Mouse (Mus musculus): ENCODE data around the gene D630023F18Rik. TPM values are rescaled to one million over a fixed set of nuclear protein-coding genes. Genes with fewer than 3 reads are reported as not detected.

D630023F18Rik gene
- polyA plus RNA-seq, 1 experiment, result 4.7 TPM

DNA sequence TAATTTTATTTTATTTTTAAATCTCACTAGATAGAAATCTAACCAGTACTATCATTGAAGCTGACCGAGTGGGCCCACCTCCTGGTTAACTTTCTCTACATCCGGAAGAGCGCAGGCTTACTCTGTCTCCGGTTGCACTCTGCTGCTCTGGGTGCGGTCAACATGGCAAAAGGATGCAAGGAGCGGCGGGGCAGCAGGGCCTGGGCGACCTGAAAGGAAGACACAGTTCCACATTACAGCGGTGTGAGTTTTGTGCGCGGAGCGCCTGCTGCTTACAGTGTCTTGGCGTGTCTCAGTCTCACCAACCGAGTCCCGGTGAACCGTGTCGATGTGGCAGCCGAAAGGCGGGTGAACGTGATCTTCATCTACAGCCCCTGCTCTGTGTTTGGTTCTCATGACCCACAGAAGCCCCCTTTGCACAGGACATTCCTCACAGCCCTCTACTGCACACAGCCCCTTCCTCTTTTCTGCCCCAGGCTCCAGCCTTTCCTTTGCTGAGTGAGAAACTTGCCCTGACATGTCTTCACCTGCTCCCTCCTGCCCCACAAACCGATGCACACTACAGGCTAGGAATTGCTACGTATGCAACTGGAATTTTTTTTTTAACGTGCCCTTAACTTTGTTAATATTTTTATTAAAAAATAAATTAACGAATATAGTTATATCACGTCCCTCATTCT, 13.1 kb downstream of the D630023F18Rik start:
- no peak for DNase-seq (ENCODE audit: low spot score)

DNA sequence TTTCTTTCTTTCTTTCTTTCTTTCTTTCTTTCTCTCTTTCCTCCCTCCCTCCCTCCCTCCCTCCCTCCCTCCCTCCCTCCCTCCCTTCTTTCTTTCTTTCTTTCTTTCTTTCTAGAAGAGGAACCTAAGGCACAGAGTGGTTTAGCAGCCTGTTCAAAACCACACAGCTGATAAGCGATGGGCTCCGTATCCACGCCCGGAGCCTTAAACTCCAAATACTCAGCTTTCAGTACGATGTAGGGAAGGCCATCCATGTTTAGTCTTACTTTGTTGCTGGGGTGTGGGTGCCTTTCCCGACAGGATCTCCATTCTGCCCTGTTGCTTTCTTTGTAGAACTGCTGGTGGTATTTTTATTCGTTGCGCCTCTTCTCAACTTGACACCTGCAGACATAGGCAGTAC, 13.8 kb downstream of the D630023F18Rik start:
- DNase-seq (ENCODE audit: low spot score), result no peak

DNA sequence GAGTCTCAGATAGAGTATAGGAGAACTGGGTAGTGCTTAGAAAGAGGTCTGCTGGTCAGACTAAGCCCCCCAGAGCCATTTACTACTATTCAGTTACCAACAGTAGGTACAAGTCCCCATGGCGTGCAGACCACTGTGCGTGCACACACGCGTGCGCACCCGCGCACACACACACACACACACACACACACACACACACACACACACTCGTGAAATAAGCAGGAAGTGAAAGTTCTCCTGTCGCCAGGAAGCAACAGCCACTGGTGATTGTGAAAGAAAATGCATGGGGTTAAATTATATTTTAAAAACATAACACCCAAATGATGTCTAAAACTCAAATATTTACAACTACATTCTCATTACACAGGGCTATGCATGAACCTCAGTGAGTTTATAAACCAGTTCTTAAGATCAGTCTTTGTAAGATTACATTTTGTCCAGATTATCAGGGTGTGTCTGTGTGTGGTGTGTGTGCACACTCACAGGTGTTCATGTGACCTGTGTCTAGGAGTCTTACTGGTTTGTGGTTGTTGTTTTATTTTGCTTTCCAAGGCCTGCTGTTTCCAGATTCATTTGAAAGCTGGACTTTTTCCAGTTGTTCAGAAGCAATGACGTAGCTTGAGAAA, 15.2 kb downstream of the D630023F18Rik start:
- DNase-seq (ENCODE audit: low spot score), result no peak

DNA sequence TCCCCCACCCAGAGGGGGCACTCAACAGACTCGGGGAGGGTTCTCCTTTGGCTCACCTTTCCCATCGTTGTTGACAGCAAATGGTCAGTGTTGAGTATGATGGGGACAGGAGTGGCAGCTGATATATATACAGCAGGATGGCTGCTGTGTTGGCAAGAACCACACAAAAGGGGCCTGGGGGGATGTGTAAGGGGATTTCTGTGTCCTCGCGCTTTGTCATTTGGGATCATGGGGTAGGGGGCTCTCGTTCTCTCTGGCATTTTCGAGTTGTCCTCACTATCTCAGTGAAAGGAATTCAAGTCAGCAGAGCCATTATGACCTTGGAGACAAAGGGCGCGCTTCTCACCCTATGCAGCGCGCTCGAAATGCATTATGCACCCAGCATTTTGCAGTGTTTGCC, 19.7 kb downstream of the D630023F18Rik start, which contains the start of gene Cryga:
Gene Cryga (minus strand): TSS at position 101 of the 400 bp plus-strand sequence.
- no peak for DNase-seq (ENCODE audit: low spot score)

DNA sequence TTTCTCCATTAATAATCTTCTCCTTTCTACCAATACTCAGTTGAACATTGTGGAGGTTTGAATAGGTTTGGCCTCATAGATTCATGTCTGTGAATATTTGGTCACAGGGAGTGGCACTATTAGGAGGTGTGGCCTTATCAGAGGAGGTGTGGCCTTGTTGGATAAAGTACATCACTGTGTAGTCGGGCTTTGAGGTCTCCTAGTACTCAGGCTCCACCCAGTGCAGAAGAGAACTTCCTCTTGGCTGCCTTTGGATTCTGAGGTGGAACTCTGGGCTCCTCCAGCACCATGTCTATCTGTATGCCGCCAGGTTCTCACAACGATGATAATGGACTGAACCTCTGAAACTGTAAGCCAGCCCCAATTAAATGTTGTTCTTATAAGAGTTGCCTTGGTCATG, 26.1 kb downstream of the D630023F18Rik start:
- DNase-seq (ENCODE audit: low spot score), result no peak

DNA sequence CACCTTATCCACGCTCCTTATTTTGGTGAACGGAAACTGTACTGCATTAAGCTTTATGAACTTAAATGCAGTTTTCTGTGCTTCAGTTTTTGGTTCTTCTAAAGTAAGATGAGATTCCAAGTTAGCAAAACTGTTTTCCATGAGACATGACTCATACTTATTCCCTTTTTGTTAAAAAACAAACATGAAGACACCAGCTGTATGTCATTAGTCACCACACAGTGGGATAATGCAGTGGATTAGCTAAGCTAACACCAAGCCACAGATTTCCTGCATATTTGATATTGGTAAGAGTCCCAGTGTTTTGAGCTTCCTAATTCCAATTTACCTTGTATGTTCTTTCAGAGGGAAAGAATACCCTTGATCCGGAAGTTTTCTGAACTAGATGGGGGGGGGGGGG, 31.4 kb downstream of the D630023F18Rik start:
- DNase-seq (ENCODE audit: low spot score), result no peak

DNA sequence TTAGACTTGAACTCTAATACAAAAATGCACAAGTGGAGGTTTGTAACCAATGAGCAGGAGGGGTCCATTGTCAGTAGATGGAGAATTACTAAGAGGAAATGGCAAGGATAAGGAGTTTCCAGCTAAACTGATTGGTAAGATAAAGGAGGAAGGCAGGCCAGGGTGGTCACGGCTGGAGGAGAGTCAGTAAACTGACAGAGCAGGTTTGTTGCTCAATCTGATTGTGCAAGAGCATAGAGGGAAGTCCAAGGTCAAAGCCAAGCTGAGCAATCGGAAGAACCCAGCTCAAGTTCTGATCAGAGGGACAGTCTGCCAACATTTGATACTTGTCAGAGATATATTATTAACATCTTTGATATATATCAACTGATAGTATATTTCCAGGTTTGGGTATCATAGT, 32.6 kb downstream of the D630023F18Rik start:
- no peak for DNase-seq (ENCODE audit: low spot score)

DNA sequence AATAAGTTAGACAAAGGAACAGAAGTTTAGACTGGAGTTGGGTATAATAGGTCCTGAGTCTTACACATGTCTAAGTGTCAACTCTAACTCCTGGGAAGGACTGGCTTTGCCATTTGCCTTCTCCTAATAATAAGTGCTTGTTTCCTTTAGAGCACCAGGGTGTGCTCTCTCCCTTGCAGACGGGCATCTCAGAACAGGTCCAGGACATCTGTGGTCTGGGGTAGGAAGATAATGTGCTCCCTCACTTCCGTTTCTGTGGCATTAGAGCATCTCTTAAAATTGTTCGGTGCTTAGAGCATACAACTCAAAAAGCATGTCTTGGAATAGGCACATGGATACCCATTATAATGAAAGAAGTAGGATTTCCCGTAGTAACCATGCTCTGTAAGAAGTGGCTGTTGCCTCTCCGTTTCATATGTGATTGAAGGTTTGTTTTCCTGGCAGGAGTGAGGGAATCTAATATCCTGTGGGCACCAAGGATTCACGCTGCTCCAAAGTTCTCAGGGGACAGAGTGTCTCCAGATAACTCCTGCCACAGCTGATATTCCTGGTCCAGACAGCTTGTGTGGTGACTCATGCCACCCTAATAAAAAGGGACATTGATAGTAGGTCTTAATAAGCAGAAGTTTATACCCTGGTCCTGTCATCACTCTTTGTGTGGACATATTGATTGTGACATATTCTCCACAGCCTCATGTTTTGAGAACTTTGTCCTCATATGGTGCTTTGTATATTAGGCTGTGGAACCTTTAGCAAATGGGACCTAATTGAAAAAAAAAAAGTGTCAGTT, 34.3 kb downstream of the D630023F18Rik start:
- DNase-seq (ENCODE audit: low spot score), result no peak

DNA sequence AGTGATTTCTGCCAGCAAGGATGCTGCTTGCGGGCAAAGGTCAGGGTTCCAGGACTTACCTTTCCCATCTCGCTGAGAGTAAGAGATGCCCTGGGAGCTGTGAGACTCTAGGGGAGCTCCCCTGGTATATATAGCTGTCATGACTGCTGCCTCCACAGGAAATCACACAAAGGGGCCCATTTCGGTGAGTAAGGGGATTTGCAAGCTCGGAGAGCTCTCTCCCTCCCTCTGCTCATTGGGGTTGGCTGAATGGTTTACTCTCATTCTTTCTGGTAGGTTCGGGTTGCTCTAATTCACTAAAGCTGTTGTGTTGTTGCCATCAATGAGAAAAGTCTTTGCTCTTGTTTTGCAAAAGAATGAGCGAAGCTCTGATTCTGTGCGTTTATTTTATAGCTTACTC, 40.8 kb downstream of the D630023F18Rik start, which contains the start of gene Crygb:
Gene Crygb (minus strand): TSS at position 101 of the 400 bp plus-strand sequence.
- no peak for DNase-seq (ENCODE audit: low spot score)

DNA sequence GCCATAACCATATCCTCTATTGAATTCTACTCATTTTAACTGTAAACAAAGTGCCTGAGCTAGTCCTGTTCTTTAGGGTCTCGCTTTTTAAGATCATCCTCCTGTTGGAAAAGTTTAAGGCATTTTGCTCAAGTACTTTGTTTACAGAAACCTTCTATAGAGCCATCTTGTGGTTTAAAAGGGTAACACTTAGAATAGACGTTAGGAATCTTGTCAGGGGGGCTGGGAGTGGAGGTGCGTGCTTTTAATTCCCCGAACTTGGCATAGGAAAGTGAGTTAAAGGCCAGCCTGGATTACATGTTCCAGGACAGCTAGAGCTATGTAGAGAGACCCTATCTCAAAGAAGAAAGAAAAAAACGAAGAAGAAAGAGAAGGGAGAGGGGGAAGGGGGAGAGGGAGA, 47.4 kb downstream of the D630023F18Rik start:
- DNase-seq (ENCODE audit: low spot score), result no peak

DNA sequence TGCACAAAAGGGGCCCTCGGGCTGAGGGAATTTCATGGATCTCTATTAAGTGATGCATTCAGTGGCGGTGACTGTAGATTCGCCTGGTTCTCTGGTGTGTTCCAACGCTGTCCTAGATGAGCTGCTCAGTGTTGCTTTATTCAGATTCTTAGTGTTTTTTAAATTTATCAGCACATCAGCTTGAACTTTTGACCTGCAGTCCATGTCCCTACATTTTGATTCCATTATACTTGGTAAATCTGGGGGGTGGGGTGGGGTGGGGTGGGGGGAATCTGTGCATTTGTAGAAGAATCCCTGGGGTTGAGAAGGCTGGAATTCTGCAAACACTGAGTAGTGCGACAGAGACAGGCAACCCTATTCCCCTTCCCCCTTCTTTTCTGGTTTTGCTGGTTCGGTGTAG, 49.4 kb downstream of the D630023F18Rik start, which contains the start of gene Crygc:
Gene Crygc (minus strand): TSS at position 101 of the 400 bp plus-strand sequence.
- DNase-seq (ENCODE audit: low spot score), result no peak

DNA sequence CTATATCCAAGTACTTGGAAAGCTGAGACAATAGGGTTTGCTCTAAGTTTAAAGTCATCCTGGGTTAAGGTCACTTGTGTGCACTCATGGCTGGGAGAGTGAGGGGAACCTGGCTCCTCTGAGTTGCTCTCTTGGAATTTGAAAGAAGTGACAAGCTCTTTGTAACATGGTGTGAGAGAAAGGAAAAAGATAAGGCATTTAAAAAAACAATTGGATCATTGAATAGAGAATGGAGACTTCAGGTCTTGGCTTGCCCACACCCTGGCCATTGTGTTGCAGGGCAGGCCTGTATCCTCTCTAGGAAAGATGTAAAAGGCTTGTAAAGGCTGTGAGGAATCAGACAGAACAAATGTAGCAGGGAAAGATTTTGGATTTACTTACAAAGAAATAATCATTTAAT, 55.2 kb downstream of the D630023F18Rik start:
- no peak for DNase-seq (ENCODE audit: low spot score)

DNA sequence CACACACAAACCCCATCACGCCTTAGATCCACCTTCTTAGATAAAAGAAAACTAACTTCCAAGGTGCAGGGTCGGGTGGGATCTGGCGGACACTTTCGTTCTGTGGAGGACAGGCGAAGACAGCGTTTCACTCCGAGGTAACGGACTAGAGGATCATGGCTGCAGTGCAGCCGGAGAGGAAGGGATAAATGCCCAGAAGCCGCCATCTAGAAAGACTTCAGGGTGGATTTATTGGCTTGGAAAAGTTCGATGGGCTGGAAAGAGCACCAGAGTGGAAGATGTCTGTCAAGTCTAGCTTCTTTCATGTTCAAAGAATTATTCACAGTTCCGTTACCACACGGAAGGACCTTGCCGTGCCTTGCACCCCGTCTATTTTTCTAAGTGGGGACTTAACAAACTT, 58.8 kb downstream of the D630023F18Rik start:
- no peak for DNase-seq (ENCODE audit: low spot score)

DNA sequence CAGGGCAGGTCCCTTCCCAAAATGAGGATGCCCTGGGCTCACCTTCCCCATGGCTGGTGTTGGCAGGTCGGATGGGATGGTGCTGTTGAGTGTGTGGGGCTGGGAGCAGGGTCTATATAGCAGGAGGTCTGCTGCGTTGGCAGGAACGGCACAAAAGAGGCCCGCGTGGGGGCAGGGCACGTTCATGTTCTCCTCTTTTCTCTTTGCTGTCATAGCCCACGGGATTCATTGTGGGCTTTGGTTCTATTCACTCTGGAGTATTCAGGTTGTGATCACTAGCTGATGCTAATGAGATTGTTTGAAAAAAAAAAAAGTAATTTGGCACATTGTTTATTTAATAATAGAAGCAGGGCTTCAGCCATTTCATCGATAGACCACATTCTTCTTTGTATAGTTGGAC, 59.7 kb downstream of the D630023F18Rik start, which contains the start of gene Crygd:
Gene Crygd (minus strand): TSS at position 101 of the 400 bp plus-strand sequence.
- DNase-seq (ENCODE audit: low spot score), result no peak

Other genes with a start within 250 kb of the D630023F18Rik start
- 4.1 and 5.2 TPM in 2 replicates for gene Plekhm3, start 166.4 kb downstream of the D630023F18Rik start, polyA plus RNA-seq (2012; rRNA removed)
- not detected in 2 replicates for gene Akr1cl, start 90.5 kb downstream of the D630023F18Rik start, polyA plus RNA-seq (2012; rRNA removed)
- gene Cryge, start 72.1 kb downstream of the D630023F18Rik start, polyA plus RNA-seq (2012; rRNA removed), result not detected in 2 replicates
- gene Crygd, start 59.8 kb downstream of the D630023F18Rik start, polyA plus RNA-seq (2012; rRNA removed), result not detected in 2 replicates
- gene Crygc, start 49.5 kb downstream of the D630023F18Rik start, polyA plus RNA-seq (2012; rRNA removed), result not detected in 2 replicates
- gene Crygb, start 40.9 kb downstream of the D630023F18Rik start, polyA plus RNA-seq (2012; rRNA removed), result not detected in 2 replicates
- not detected in 2 replicates for gene Cryga, start 19.8 kb downstream of the D630023F18Rik start, polyA plus RNA-seq (2012; rRNA removed)
- gene Gm28845, start 3.7 kb downstream of the D630023F18Rik start, polyA plus RNA-seq (2012; rRNA removed), result not detected in 2 replicates
- gene Idh1, start 63.3 kb upstream of the D630023F18Rik start, polyA plus RNA-seq (2012; rRNA removed), result 201 and 236 TPM in 2 replicates
- gene Pikfyve, start 63.5 kb upstream of the D630023F18Rik start, polyA plus RNA-seq (2012; rRNA removed), result 7.5 and 8.0 TPM in 2 replicates
- gene Pth2r, start 158.8 kb upstream of the D630023F18Rik start, polyA plus RNA-seq (2012; rRNA removed), result 0.04 TPM in 1 of 2 replicates, not detected in the other